Mouse (Mus musculus): ENCODE measurements around the gene Armc8.

- TF ChIP-seq ZC3H11A (IDR thresholded peaks at IDR 0.05; ENCODE audit: borderline replicate concordance, low read depth, low read length) (0 out of 2 replicates have a peak, but pooled peaks have one; percentile 46), MAFK (IDR thresholded peaks at IDR 0.05; ENCODE audit: insufficient read depth, low read depth, low read length) (no peak), ZNF384 (IDR thresholded peaks at IDR 0.05; ENCODE audit: low read depth, low read length) (peak; percentile 66)
Observed at GRCm38 (mm10) chr9:99449886-99450647, 118.6 kb downstream of the Armc8 start.
